Mouse (Mus musculus) midbrain, embryonic 14.5 days (tissue): ENCODE measurements at regions not wholly inside any gene's neighbourhood (a gene's known extent, or its start where the extent isn't known, plus 50 kb on each side); places are given as distances from the start of the nearest gene placed in this dataset.

ENCODE experiments used
- ATAC-seq: fragments of 200-750 bp; cut with Nextera tagmentation; 2 replicates; pipeline ENCODE4 v1.8.0; 2017; ENCODE audit warnings: moderate number of reproducible peaks, moderate library complexity; ENCODE audit not compliant: low FRiP score, low TSS enrichment
- DNase-seq: peaks from one replicate; pipeline ENCODE4 v3.0.0-alpha.2; 2015
- H3K27ac ChIP-seq: fragments of 300-500 bp; sonication (generic); replicated peaks from 2 replicates; pipeline ENCODE4 v1.5.1; 2014; ENCODE audit warnings: mild to moderate bottlenecking, low read depth, low read length, moderate library complexity
- H3K27me3 ChIP-seq: fragments of 300-500 bp; sonication (generic); 2 replicates; pipeline ENCODE4 v1.6.1; 2014; ENCODE audit warnings: low read length, control low read depth, mixed read lengths; ENCODE audit not compliant: control insufficient read depth, insufficient read depth
- H3K36me3 ChIP-seq: fragments of 300-500 bp; sonication (generic); 2 replicates; pipeline ENCODE4 v1.6.1; 2014; ENCODE audit warnings: low read length, control low read depth; ENCODE audit not compliant: control insufficient read depth, insufficient read depth
- H3K4me1 ChIP-seq: fragments of 300-500 bp; sonication (generic); 2 replicates; pipeline ENCODE4 v1.6.1; 2014; ENCODE audit warnings: mild to moderate bottlenecking, antibody characterized with exemption, low read length, control low read depth; ENCODE audit not compliant: control insufficient read depth, insufficient read depth
- H3K4me2 ChIP-seq: fragments of 300-500 bp; sonication (generic); 2 replicates; pipeline ENCODE4 v1.6.1; 2014; ENCODE audit warnings: mild to moderate bottlenecking, low read length, moderate library complexity
- H3K4me3 ChIP-seq: fragments of 300-500 bp; sonication (generic); replicated peaks from 2 replicates; pipeline ENCODE4 v1.5.1; 2014; ENCODE audit warnings: low read depth, low read length
- H3K9ac ChIP-seq: fragments of 300-500 bp; sonication (generic); replicated peaks from 2 replicates; pipeline ENCODE4 v1.6.1; 2014; ENCODE audit warnings: mild to moderate bottlenecking, low read length, moderate library complexity
- H3K9me3 ChIP-seq: fragments of 300-500 bp; sonication (generic); 2 replicates; pipeline ENCODE4 v1.6.1; 2016; ENCODE audit warnings: low read length, control low read depth, mixed read lengths; ENCODE audit not compliant: control insufficient read depth
- WGBS: fragments of 180-500 bp; shearing (Covaris S2); extraction: QIAGEN DNeasy Blood & Tissue Kit; methylation state at CpG from one replicate; pipeline ENCODE4 v1.1.7; 2014; 5-methylcytosine and 5-hydroxymethylcytosine counted together

- H3K4me1 ChIP-seq = no peaks in the 10 kb centered on the region
- ATAC-seq (0 out of 2 replicates have a peak, but pooled peaks have one; percentile 37), DNase-seq (peak; percentile 49)
- H3K27me3 ChIP-seq = no peaks in the 10 kb centered on the region
- H3K27ac ChIP-seq = no peak overlapping the region
- no peaks in the 10 kb centered on the region for H3K36me3 ChIP-seq
- H3K4me3 ChIP-seq = no peak overlapping the region
- 98% methylated on average over 1 of the region's 1 CpGs for WGBS
- H3K9me3 ChIP-seq = no peaks in the 10 kb centered on the region
- H3K9ac ChIP-seq = no peak overlapping the region
- H3K4me2 ChIP-seq = no peak overlapping the region
Measured at GRCm38 (mm10) chr4:24415048-24415447, 81.2 kb upstream of the Mms22l start.

GRCm38 (mm10) chr4:24429092-24429928 is 66.9 kb upstream of the Mms22l start:
- ATAC-seq = peak; percentile 79
- Histone ChIP-seq H3K4me2 (peak overlapping the region; percentile 50), H3K27ac (no peak overlapping the region), H3K4me3 (peak overlapping the region; percentile 34), H3K4me1 (peaks cover 4% of the 10 kb centered on the region; the same call in 1 of the 2 replicates), H3K9me3 (no peaks in the 10 kb centered on the region), H3K27me3 (no peaks in the 10 kb centered on the region), H3K9ac (no peak overlapping the region), H3K36me3 (no peaks in the 10 kb centered on the region)
- DNase-seq = peak; percentile 63
- WGBS = 14% methylated on average over 8 of the region's 8 CpGs

GRCm38 (mm10) chr4:24429929-24430752 is 66.1 kb upstream of the Mms22l start:
- Histone ChIP-seq H3K27me3 (no peaks in the 10 kb centered on the region), H3K9ac (peak overlapping the region; percentile 54), H3K36me3 (no peaks in the 10 kb centered on the region), H3K9me3 (no peaks in the 10 kb centered on the region), H3K27ac (peak overlapping the region; percentile 72), H3K4me3 (peak overlapping the region; percentile 34), H3K4me2 (peak overlapping the region; percentile 50), H3K4me1 (peaks cover 4% of the 10 kb centered on the region; the same call in 1 of the 2 replicates)
- peak; percentile 40; the same call in 1 of the 2 replicates for ATAC-seq
- WGBS = 27% methylated on average over 8 of the region's 8 CpGs
- peak; percentile 28 for DNase-seq

DNA sequence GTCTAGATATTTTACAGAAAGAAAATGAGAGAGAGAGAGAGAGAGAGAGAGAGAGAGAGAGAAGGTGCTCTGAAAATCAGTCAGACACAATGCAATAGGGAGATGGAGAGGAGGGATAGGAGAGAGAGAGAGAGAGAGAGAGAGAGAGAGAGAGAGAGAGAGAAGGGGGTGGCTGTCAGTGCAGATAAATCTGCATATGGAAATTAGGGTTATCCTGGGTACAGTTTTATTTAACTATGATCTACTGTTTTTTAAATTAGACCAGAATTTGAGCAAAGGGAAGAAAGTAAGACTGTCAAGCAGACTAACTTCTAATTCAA is 65.5 kb upstream of the Mms22l start:
- Histone ChIP-seq H3K4me2 (peak overlapping the region; percentile 50), H3K4me1 (peaks cover 4% of the 10 kb centered on the region; the same call in 1 of the 2 replicates), H3K9me3 (no peaks in the 10 kb centered on the region), H3K36me3 (no peaks in the 10 kb centered on the region), H3K9ac (peak overlapping the region; percentile 54; the same call in 1 of the 2 replicates), H3K27me3 (no peaks in the 10 kb centered on the region), H3K4me3 (peak overlapping the region; percentile 34), H3K27ac (peak overlapping the region; percentile 72)
- ATAC-seq (peak; percentile 36; the same call in 1 of the 2 replicates), DNase-seq (no peak)

GRCm38 (mm10) chr4:24437258-24437657 is 59.0 kb upstream of the Mms22l start:
- Histone ChIP-seq H3K9ac (no peak overlapping the region), H3K9me3 (no peaks in the 10 kb centered on the region), H3K4me1 (no peaks in the 10 kb centered on the region), H3K36me3 (no peaks in the 10 kb centered on the region), H3K4me2 (no peak overlapping the region), H3K27ac (no peak overlapping the region), H3K27me3 (no peaks in the 10 kb centered on the region), H3K4me3 (no peak overlapping the region)
- no peak for ATAC-seq
- 97% methylated on average over 4 of the region's 4 CpGs for WGBS
- no peak for DNase-seq
